Mouse (Mus musculus): ENCODE results near the gene Yes1.
"Not testable (repeated sequence)": the region's sequence is repeated elsewhere in the genome, so short reads cannot be mapped to it uniquely, and the experiment has no call there.

Gene Yes1

GRCm38 (mm10) chr5:32610801-32611340 is at the start of gene Yes1:
Yes1 (plus strand) TSS chr5:32611171.
- peak; percentile 95 for DNase-seq

- no peak for DNase-seq
Measured at GRCm38 (mm10) chr5:32564697-32565096, 46.3 kb upstream of the Yes1 start.

GRCm38 (mm10) chr5:32571802-32572201 is 39.2 kb upstream of the Yes1 start:
- DNase-seq, result peak; percentile 2

- DNase-seq, result peak; percentile 76
Measured at GRCm38 (mm10) chr5:32588136-32588535, 22.8 kb upstream of the Yes1 start.

- DNase-seq, result peak; percentile 59
Measured at GRCm38 (mm10) chr5:32593793-32594192, 17.2 kb upstream of the Yes1 start.

- no peak for DNase-seq
Measured at GRCm38 (mm10) chr5:32594358-32594757, 16.6 kb upstream of the Yes1 start.

GRCm38 (mm10) chr5:32605911-32606310 is 5.1 kb upstream of the Yes1 start:
- no peak for DNase-seq

GRCm38 (mm10) chr5:32607776-32608355 is 3.1 kb upstream of the Yes1 start:
- DNase-seq, result no peak

GRCm38 (mm10) chr5:32608516-32608915 is 2.5 kb upstream of the Yes1 start:
- no peak for DNase-seq

- DNase-seq, result peak; percentile 57
Measured at GRCm38 (mm10) chr5:32610064-32610800, 739 bp upstream of the Yes1 start.

- DNase-seq, result peak; percentile 73
Measured at GRCm38 (mm10) chr5:32611341-32611961, 480 bp downstream of the Yes1 start.

GRCm38 (mm10) chr5:32614291-32614690 is 3.3 kb downstream of the Yes1 start:
- DNase-seq, result no peak

- no peak for DNase-seq
Measured at GRCm38 (mm10) chr5:32614691-32615090, 3.7 kb downstream of the Yes1 start.

- not testable (repeated sequence) for DNase-seq
Measured at GRCm38 (mm10) chr5:32616489-32616888, 5.5 kb downstream of the Yes1 start.

GRCm38 (mm10) chr5:32617851-32618250 is 6.9 kb downstream of the Yes1 start:
- no peak for DNase-seq

- no peak for DNase-seq
Measured at GRCm38 (mm10) chr5:32623649-32624048, 12.7 kb downstream of the Yes1 start.

- no peak for DNase-seq
Measured at GRCm38 (mm10) chr5:32624777-32625176, 13.8 kb downstream of the Yes1 start.

- DNase-seq, result no peak
Measured at GRCm38 (mm10) chr5:32633185-32633584, 22.2 kb downstream of the Yes1 start.

- peak; percentile 28 for DNase-seq
Measured at GRCm38 (mm10) chr5:32657386-32657785, 46.4 kb downstream of the Yes1 start.

GRCm38 (mm10) chr5:32682475-32682874 is 71.5 kb downstream of the Yes1 start:
- DNase-seq, result no peak

GRCm38 (mm10) chr5:32693411-32693810 is 82.4 kb downstream of the Yes1 start:
- DNase-seq, result no peak

- no peak for DNase-seq
Measured at GRCm38 (mm10) chr5:32697208-32697867, 86.4 kb downstream of the Yes1 start.

GRCm38 (mm10) chr5:32706226-32706780 is 95.3 kb downstream of the Yes1 start:
- DNase-seq, result no peak

Measured in embryo, embryonic 11 days (tissue).